Mouse (Mus musculus) testis, adult 2 months (tissue): ENCODE results near the gene Hus1b.

ENCODE experiments used
- CTCF ChIP-seq: fragments of 200-500 bp; IDR thresholded peaks from 2 replicates; pipeline ENCODE4 v1.5.1; 2012; ENCODE audit warnings: low read depth, mild to moderate bottlenecking, inconsistent platforms, low read length, moderate library complexity; ENCODE audit not compliant: control insufficient read depth, insufficient read depth, insufficient replicate concordance
- POLR2A ChIP-seq: fragments of 200-500 bp; IDR thresholded peaks from 2 replicates; pipeline ENCODE4 v1.6.1; 2012; ENCODE audit warnings: low read depth, mild to moderate bottlenecking, inconsistent platforms, low read length, moderate library complexity; ENCODE audit not compliant: control insufficient read depth

GRCm38 (mm10) chr13:30993819-30994218 is 46.3 kb upstream of the Hus1b start:
- no peak for TF ChIP-seq POLR2A
- TF ChIP-seq CTCF: no peak
